Mouse (Mus musculus) heart, embryonic 11.5 days (tissue): ENCODE data around the gene Fancc. TPM values are rescaled to one million over a fixed set of nuclear protein-coding genes. Genes with fewer than 3 reads are reported as not detected.

Experiments used
- ATAC-seq: fragments of 200-750 bp; cut with Nextera tagmentation; replicated peaks from 2 replicates; pipeline ENCODE4 v1.8.0; 2017; ENCODE audit warnings: moderate library complexity; ENCODE audit not compliant: insufficient number of reproducible peaks, low FRiP score, low TSS enrichment
- H3K27ac ChIP-seq: fragments of 300-500 bp; sonication (generic); 2 replicates; pipeline ENCODE4 v1.5.1; 2014; ENCODE audit warnings: mild to moderate bottlenecking, low read depth, low read length
- H3K27me3 ChIP-seq: fragments of 300-500 bp; sonication (generic); 2 replicates; pipeline ENCODE4 v1.6.1; 2014; ENCODE audit warnings: mild to moderate bottlenecking, low read length, mixed read lengths; ENCODE audit not compliant: control insufficient read depth, insufficient read depth
- H3K36me3 ChIP-seq: fragments of 300-500 bp; sonication (generic); 2 replicates; pipeline ENCODE4 v1.6.1; 2014; ENCODE audit warnings: mild to moderate bottlenecking, low read length, moderate library complexity, mixed read lengths; ENCODE audit not compliant: control insufficient read depth, insufficient read depth
- H3K4me1 ChIP-seq: fragments of 300-500 bp; sonication (generic); 2 replicates; pipeline ENCODE4 v1.6.1; 2014; ENCODE audit warnings: low read length; ENCODE audit not compliant: control insufficient read depth, insufficient read depth
- H3K4me2 ChIP-seq: fragments of 300-500 bp; sonication (generic); 2 replicates; pipeline ENCODE4 v1.6.1; 2014; ENCODE audit warnings: mild to moderate bottlenecking, moderate library complexity
- H3K4me3 ChIP-seq: fragments of 300-500 bp; sonication (generic); 2 replicates; pipeline ENCODE4 v1.5.1; 2014; ENCODE audit warnings: low read depth, low read length
- H3K9ac ChIP-seq: fragments of 300-500 bp; sonication (generic); 2 replicates; pipeline ENCODE4 v1.6.1; 2014; ENCODE audit warnings: mild to moderate bottlenecking, low read depth, low read length, moderate library complexity
- H3K9me3 ChIP-seq: fragments of 300-500 bp; sonication (generic); replicated peaks from 2 replicates; pipeline ENCODE4 v1.6.1; 2016; ENCODE audit warnings: low read length; ENCODE audit not compliant: control insufficient read depth
- WGBS: fragments of 180-500 bp; shearing (Covaris S2); extraction: QIAGEN DNeasy Blood & Tissue Kit; methylation state at CpG from one replicate; pipeline ENCODE4 v1.1.7; 2014; ENCODE audit not compliant: insufficient replicate concordance; 5-methylcytosine and 5-hydroxymethylcytosine counted together
- polyA plus RNA-seq: library from polyadenylated mRNA; unstranded; fragments of >200 nt; fragmentation: Nextera tagmentation; extraction: Ambion mirVana; gene quantifications from 2 replicates; pipeline ENCODE4 v1.2.1, GENCODE M21; 2014

The Fancc gene
- polyA plus RNA-seq, 1 experiment from 2014 or later: 12.3 TPM

DNA sequence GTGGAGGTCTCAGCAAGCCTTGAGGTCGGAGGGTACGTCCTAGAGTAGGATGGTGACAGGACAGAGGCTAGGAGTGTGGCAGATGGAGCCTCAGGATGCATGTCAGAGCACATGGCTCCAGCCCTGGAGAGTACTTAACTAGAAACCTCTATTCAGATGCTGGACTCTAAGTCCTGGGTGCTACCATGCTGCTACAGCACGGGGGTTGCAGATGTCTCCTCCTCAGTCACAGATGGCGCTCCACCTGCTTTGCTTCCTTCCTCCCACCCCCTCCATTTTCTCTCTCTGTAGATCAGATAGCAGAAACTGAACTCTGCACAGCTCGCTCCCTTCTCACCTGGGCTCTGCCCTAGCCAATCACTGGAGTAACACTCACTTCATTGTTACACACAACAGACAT, 190.3 kb downstream of the Fancc start:
- WGBS: 79% methylated on average over 5 of the region's 5 CpGs
- H3K4me1 ChIP-seq: peaks cover 15% of the 10 kb centered on the region

DNA sequence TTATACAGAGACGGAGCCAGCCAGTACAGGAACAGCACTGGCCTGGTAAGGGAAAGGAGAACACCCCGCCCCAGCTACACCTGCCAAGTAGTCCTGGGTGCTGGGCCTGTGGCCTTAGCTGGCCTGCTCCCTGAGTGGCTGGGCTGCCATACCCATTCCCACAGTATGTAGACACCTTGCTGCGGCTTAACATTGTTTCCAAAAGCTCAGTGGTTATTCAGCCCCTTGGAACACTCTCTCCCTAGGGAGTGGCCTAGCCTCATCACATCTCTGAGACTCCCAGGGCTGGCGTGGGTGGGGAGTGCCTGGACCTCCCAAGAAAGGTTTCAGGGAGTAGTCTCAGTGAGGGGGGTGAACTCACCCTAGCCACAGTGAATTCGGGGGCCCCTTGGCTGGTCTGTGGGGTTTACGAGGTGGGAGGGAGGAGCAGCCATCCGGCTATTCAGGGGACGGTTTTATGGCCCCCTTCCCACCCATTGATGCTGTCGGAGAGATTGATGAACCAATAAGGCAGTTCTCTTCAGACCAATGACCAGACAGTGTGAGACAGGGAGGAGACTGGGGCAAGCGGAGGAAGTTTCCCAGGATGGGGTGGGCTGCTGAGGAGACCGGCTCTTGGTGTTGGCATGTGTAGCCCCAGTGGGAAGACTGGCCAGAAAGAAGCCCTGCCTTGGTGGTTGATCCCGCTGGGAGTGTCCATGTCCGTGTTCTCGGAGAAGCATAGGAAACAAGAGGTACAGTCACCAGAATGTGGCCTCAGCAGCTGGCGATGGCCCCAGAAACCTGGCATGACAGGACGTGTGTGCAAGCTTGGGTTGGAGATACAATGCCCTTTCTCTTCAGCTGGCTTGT, 191.7 kb downstream of the Fancc start:
- no peak overlapping the region for H3K9ac ChIP-seq
- no peak overlapping the region for H3K4me3 ChIP-seq
- peaks cover 15% of the 10 kb centered on the region for H3K4me1 ChIP-seq
- no peaks in the 10 kb centered on the region for H3K27me3 ChIP-seq
- WGBS: 77% methylated on average over 16 of the region's 16 CpGs
- no peak for ATAC-seq
- no peak overlapping the region for H3K27ac ChIP-seq
- H3K36me3 ChIP-seq: peaks cover 30% of the 10 kb centered on the region
- no peak overlapping the region for H3K4me2 ChIP-seq
- H3K9me3 ChIP-seq: no peaks in the 10 kb centered on the region

More for the DNA sequence above, 190.3 kb downstream of the Fancc start:
- no peak overlapping the region for H3K9ac ChIP-seq
- H3K36me3 ChIP-seq: peaks cover 17% of the 10 kb centered on the region; the same call in 1 of the 2 replicates
- H3K4me3 ChIP-seq: no peak overlapping the region
- no peaks in the 10 kb centered on the region for H3K27me3 ChIP-seq
- no peak overlapping the region for H3K4me2 ChIP-seq
- H3K9me3 ChIP-seq: no peaks in the 10 kb centered on the region
- H3K27ac ChIP-seq: no peak overlapping the region
- no peak for ATAC-seq

DNA sequence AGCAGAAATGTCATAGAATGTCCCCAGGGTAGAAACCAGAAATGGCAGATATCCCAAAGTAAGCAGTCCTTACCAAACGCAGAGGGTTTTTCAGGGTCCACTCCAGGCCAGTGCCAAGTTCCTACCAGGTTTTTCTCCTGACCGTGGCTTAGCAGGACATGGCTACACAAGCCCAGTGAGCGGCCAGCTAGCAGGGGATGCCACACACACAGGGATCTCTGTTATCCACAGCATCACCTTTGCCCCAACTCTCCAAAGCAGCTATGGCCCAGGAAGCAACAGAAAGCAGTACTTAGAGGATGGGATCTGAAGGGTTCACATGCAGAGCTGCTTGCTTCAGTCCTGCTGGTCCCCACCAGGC, 192.3 kb downstream of the Fancc start:
- H3K9ac ChIP-seq: no peak overlapping the region
- peaks cover 32% of the 10 kb centered on the region for H3K36me3 ChIP-seq
- no peak overlapping the region for H3K4me2 ChIP-seq
- no peaks in the 10 kb centered on the region for H3K27me3 ChIP-seq
- H3K4me1 ChIP-seq: peaks cover 15% of the 10 kb centered on the region
- H3K27ac ChIP-seq: no peak overlapping the region
- no peaks in the 10 kb centered on the region for H3K9me3 ChIP-seq
- no peak for ATAC-seq
- WGBS: 64% methylated on average over 3 of the region's 3 CpGs
- H3K4me3 ChIP-seq: no peak overlapping the region

DNA sequence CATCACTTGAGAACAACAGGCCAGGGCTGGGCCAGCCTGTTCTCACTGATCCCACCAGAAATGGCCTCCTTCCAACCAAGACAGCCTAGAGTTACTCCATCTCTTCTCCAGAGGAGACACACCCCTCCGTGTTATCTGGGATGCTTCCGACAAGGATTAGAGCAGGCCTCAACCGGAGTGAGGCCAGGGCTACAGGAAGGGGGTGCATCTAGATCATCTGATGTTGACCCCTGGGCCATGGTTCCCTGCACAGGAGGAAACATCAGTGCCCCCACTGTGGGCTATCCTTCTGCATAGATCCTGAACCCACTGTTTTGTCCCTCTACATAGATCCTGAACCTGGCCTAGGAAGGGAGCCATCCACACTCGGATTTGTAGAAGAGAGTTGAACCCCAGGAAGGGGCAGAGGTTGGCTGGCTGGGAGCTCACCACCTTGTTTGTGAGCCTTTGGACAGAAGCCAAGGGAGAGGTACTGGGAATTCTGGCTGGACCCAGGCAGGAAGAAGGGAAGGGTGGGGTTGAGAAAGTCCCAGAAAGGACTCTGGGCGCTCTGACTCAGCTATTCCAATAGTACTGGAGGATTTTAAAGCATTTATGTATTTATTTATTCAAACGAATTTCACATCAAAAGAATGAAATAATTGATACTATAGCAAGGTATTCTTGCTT, 192.8 kb downstream of the Fancc start:
- Histone ChIP-seq H3K27ac (no peak overlapping the region), H3K4me3 (no peak overlapping the region), H3K27me3 (no peaks in the 10 kb centered on the region), H3K36me3 (peaks cover 33% of the 10 kb centered on the region), H3K9ac (no peak overlapping the region), H3K9me3 (no peaks in the 10 kb centered on the region), H3K4me1 (peaks cover 14% of the 10 kb centered on the region), H3K4me2 (no peak overlapping the region)
- 66% methylated on average over 6 of the region's 6 CpGs for WGBS
- ATAC-seq: no peak

DNA sequence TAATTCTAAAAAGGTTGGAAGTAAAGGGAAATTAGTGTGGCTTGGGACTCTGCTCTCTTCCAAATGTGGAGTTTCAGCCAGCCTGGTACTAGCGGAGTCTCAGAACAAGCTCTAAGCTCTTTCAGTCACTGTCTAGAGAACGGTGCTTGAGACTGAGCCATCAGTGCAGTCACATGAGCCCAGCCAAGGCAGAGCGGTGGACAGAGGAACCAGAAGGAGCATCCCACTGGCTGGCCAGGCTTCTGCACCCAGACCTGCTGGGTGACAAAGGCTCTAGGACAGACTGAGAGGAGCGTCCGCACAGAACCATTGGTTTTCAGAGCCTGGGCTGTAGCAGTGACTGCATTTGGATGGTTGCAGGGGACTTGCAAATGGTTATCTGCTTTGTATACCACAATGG, 194.7 kb downstream of the Fancc start:
- peaks cover 47% of the 10 kb centered on the region for H3K36me3 ChIP-seq
- no peak overlapping the region for H3K27ac ChIP-seq
- peaks cover 5% of the 10 kb centered on the region; the same call in 1 of the 2 replicates for H3K4me1 ChIP-seq
- H3K4me3 ChIP-seq: no peak overlapping the region
- H3K9ac ChIP-seq: no peak overlapping the region
- no peaks in the 10 kb centered on the region for H3K27me3 ChIP-seq
- no peak overlapping the region for H3K4me2 ChIP-seq
- WGBS: 86% methylated on average over 5 of the region's 5 CpGs
- no peaks in the 10 kb centered on the region for H3K9me3 ChIP-seq
- ATAC-seq: no peak

DNA sequence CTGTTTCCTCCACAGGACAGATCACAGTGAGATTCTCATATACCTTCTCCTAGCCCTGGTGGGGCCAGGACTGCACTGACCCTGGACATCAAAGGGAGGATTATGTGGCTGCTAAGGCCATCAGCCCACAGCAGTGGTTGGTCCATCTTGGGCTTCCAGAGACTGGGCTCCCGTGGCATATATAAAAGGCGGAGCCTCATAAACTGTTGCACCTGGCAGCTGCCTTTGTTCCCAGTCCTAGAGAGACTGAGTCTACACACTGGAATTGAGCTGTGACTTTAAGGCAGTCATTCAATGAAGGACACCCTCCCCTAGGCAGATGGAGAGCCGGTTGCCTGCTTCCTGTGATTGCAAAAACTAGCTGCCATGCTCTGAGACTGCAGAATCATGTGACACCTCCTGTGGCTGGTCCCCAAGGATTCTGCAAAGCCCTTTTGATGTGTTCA, 195.3 kb downstream of the Fancc start:
- no peak for ATAC-seq
- WGBS: 54% methylated on average over 3 of the region's 3 CpGs
- Histone ChIP-seq H3K9ac (no peak overlapping the region), H3K4me2 (no peak overlapping the region), H3K27me3 (no peaks in the 10 kb centered on the region), H3K9me3 (no peaks in the 10 kb centered on the region), H3K4me1 (peaks cover 5% of the 10 kb centered on the region; the same call in 1 of the 2 replicates), H3K36me3 (peaks cover 50% of the 10 kb centered on the region), H3K4me3 (no peak overlapping the region), H3K27ac (no peak overlapping the region)

DNA sequence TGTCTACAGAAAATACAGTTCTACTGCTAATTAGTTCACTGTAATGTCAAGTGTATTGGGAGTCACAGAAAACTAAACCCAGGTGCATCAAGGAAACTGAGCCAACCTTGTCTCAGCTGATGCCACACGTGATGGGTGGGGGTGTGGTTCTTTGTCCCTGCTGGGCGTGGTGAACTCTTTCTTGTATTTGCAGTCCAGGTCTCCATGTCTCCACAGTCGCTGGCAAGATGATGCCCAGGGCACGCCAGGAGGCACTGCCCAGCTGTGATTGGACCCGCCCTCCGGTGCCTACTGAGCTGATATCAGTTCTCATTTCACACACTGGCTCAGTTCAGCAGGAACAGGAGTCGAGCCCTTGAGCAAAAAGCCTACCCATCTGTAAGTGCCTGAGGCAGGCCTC, 196.1 kb downstream of the Fancc start:
- no peaks in the 10 kb centered on the region for H3K9me3 ChIP-seq
- H3K4me1 ChIP-seq: peaks cover 5% of the 10 kb centered on the region; the same call in 1 of the 2 replicates
- ATAC-seq: no peak
- no peak overlapping the region for H3K4me3 ChIP-seq
- peaks cover 49% of the 10 kb centered on the region for H3K36me3 ChIP-seq
- no peak overlapping the region for H3K4me2 ChIP-seq
- H3K9ac ChIP-seq: no peak overlapping the region
- 80% methylated on average over 7 of the region's 7 CpGs for WGBS
- H3K27ac ChIP-seq: no peak overlapping the region
- H3K27me3 ChIP-seq: no peaks in the 10 kb centered on the region

DNA sequence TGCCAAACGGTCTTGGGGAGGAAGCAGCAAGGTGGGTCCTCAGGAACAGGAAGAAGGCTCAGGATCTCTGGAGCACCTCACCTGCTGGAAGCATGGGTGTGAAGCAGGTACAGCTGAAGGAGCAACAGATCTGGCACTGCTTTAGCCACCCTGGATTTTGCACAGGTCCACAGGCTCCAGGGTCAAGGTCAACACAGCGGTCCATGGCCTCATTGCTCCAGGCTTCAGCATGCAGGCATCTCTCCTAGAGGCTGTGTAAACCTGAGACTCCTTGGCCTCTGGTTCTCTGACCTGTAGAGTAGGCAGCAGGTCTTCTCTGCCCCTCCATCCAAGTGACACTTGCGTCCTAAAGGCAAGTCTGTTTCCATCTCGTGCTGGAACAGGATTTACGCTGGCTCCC, 198.1 kb downstream of the Fancc start:
- Histone ChIP-seq H3K4me3 (no peak overlapping the region), H3K36me3 (peaks cover 46% of the 10 kb centered on the region), H3K9me3 (no peaks in the 10 kb centered on the region), H3K4me1 (peaks cover 10% of the 10 kb centered on the region), H3K27ac (no peak overlapping the region), H3K9ac (no peak overlapping the region), H3K27me3 (no peaks in the 10 kb centered on the region), H3K4me2 (no peak overlapping the region)
- ATAC-seq: no peak
- 88% methylated on average over 5 of the region's 5 CpGs for WGBS
